Mouse (Mus musculus) midbrain, embryonic 15.5 days (tissue): ENCODE measurements around the gene Olfr78. TPM values are rescaled to one million over a fixed set of nuclear protein-coding genes. Genes with fewer than 3 reads are reported as not detected.

ENCODE experiments used
- polyA plus RNA-seq: library from polyadenylated mRNA; unstranded; fragments of >200 nt; fragmentation: Nextera tagmentation; extraction: Ambion mirVana; gene quantifications from 2 replicates; pipeline ENCODE4 v1.2.1, GENCODE M21; 2015

Olfr78 gene
- polyA plus RNA-seq, 1 experiment from 2014 or later, result 0.09 TPM

Other genes starting within 250 kb of the Olfr78 start
- not detected in 2 replicates for gene Olfr547, start 224.7 kb downstream of the Olfr78 start, polyA plus RNA-seq
- not detected in 2 replicates for gene Olfr548-ps1, start 218.6 kb downstream of the Olfr78 start, polyA plus RNA-seq
- not detected in 2 replicates for gene Olfr549, start 209.6 kb downstream of the Olfr78 start, polyA plus RNA-seq
- gene Trim21, start 194.0 kb downstream of the Olfr78 start, polyA plus RNA-seq, result 0.28 TPM in 1 of 2 replicates, not detected in the other
- not detected in 2 replicates for gene Olfr550, start 188.0 kb downstream of the Olfr78 start, polyA plus RNA-seq
- not detected in 2 replicates for gene Olfr551, start 167.6 kb downstream of the Olfr78 start, polyA plus RNA-seq
- gene Olfr552, start 161.7 kb downstream of the Olfr78 start, polyA plus RNA-seq, result not detected in 2 replicates
- gene Olfr553, start 141.3 kb downstream of the Olfr78 start, polyA plus RNA-seq, result not detected in 2 replicates
- not detected in 2 replicates for gene Olfr554, start 121.0 kb downstream of the Olfr78 start, polyA plus RNA-seq
- not detected in 2 replicates for gene Olfr555, start 100.6 kb downstream of the Olfr78 start, polyA plus RNA-seq
- gene Olfr556, start 94.6 kb downstream of the Olfr78 start, polyA plus RNA-seq, result not detected in 2 replicates
- 6.2 and 8.5 TPM in 2 replicates for gene Trim68, start 72.1 kb downstream of the Olfr78 start, polyA plus RNA-seq
- gene Olfr557, start 63.6 kb downstream of the Olfr78 start, polyA plus RNA-seq, result not detected in 2 replicates
- gene Olfr558, start 57.3 kb downstream of the Olfr78 start, polyA plus RNA-seq, result 0.05 TPM in 1 of 2 replicates, not detected in the other
- gene Olfr33, start 40.4 kb downstream of the Olfr78 start, polyA plus RNA-seq, result not detected in 2 replicates
- gene Olfr559, start 32.0 kb downstream of the Olfr78 start, polyA plus RNA-seq, result not detected in 2 replicates
- not detected in 2 replicates for gene Olfr560, start 105 bp downstream of the Olfr78 start, polyA plus RNA-seq
- gene Olfr561, start 11.8 kb upstream of the Olfr78 start, polyA plus RNA-seq, result not detected in 2 replicates
- gene Olfr564, start 44.0 kb upstream of the Olfr78 start, polyA plus RNA-seq, result not detected in 2 replicates
- not detected in 2 replicates for gene Olfr566, start 99.3 kb upstream of the Olfr78 start, polyA plus RNA-seq
- gene Olfr568, start 117.7 kb upstream of the Olfr78 start, polyA plus RNA-seq, result not detected in 2 replicates
- not detected in 2 replicates for gene Olfr569, start 131.4 kb upstream of the Olfr78 start, polyA plus RNA-seq
- not detected in 2 replicates for gene Olfr570, start 135.1 kb upstream of the Olfr78 start, polyA plus RNA-seq
- gene Olfr571, start 158.1 kb upstream of the Olfr78 start, polyA plus RNA-seq, result not detected in 2 replicates
- not detected in 2 replicates for gene Olfr572, start 164.9 kb upstream of the Olfr78 start, polyA plus RNA-seq
- not detected in 2 replicates for gene Olfr573-ps1, start 183.1 kb upstream of the Olfr78 start, polyA plus RNA-seq
- gene Olfr574, start 189.0 kb upstream of the Olfr78 start, polyA plus RNA-seq, result not detected in 2 replicates
- not detected in 2 replicates for gene Olfr575, start 199.3 kb upstream of the Olfr78 start, polyA plus RNA-seq
- not detected in 2 replicates for gene Olfr576, start 203.2 kb upstream of the Olfr78 start, polyA plus RNA-seq
- not detected in 2 replicates for gene Olfr577, start 216.5 kb upstream of the Olfr78 start, polyA plus RNA-seq
- not detected in 2 replicates for gene Olfr578, start 229.9 kb upstream of the Olfr78 start, polyA plus RNA-seq